Mouse (Mus musculus) heart, postnatal 0 days (tissue): ENCODE measurements around the gene Tdrkh.

Source experiments
- CTCF ChIP-seq: IDR thresholded peaks from 2 replicates; pipeline ENCODE4 v1.5.1; 2016; ENCODE audit warnings: antibody characterized with exemption, control low read depth, low read depth
- EP300 ChIP-seq: IDR thresholded peaks from 2 replicates; pipeline ENCODE4 v1.6.1; 2016; ENCODE audit warnings: antibody characterized with exemption, low read depth

GRCm38 (mm10) chr3:94463926-94464578 is 51.0 kb downstream of the Tdrkh start:
- TF ChIP-seq CTCF (no peak), EP300 (no peak)
